Mouse (Mus musculus) adrenal gland (tissue): ENCODE measurements around the gene Ston2.

Experiments
- intact Hi-C: fragments of 180-260 bp; cut with DNase I; formaldehyde crosslinking; loops from one replicate; pipeline ENCODE4 v1.15.1; 2025
- long read RNA-seq, 2 experiments: library from polyadenylated mRNA; unstranded; transcript quantifications; one replicate each; pipeline ENCODE4 v2.0.0; 2020; ENCODE audit warnings: borderline replicate concordance in 1 of 2; ENCODE audit not compliant: insufficient replicate concordance in 1 of 2

Ston2 gene
- long read RNA-seq, experiment 1, partial matches to known transcripts = 0 of 2 reads
- long read RNA-seq, experiment 1, other reads (novel, unspliced or antisense) = 2 of 2 reads
- long read RNA-seq, experiment 2, partial matches to known transcripts = 1 of 2 reads
- long read RNA-seq, experiment 2, other reads (novel, unspliced or antisense) = 1 of 2 reads

DNA sequence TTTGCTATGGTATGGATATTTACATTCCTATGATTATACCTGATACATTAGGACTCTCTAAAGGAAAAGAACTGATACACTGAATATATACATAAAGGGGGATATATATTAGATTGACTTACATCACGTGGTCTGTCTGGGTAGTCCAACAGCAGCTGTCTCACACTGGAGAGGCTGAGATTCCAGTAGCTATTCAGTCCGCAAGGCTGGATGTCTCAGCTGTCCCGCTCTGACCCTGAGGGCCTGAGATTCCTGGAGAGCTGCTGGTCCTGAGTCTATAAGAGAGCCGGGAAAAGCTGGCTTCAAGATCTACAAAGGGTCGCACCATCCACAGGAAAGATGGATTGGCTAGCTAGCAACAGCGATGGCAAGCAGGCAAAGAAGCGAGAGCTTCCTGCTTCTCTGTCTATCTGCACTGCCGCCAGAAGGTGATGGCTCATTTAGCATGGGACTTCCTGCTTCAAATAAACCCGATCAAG lies at the start of gene Ston2:
Gene Ston2 (minus strand): TSS at position 429 of the 479 bp plus-strand sequence.
- intact Hi-C loops = loop anchor here (2.0 kb wide), 1 partner anchor 147 kb away; no protein-coding TSS in a partner anchor

DNA sequence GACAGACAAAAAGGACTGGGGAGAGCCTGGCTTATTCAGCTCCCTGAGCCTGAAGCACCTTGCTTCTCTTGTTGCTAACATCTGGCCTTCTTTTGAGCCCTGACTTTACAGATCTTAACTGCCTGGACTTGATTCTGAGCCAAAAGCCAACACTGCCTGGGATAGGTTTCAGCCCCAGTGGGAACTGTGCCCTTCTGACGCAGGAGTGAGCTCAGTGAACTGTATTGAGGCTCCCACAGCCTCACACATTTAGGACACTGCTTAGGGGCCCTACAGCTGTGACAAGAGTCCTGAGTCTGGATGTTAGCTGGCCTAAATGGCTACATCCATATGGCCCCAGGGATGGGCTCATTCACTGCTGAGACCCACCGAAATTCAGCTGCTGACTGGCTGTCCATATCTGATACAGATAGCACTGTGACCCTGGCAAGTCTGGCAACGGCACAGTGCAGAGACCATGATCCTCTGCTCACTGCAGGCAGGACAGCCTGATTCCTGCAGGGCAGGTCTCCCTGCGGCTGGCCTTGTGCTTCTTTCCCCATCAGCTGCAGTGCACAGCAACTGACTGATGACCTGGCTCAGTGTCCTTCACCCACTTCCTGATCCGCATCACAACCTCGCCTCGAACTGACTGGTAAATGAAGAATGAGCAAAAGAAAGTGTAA lies 49.3 kb upstream of the Ston2 start:
- intact Hi-C loops = no loop called here

GRCm38 (mm10) chr12:91833939-91834333 lies 45.7 kb upstream of the Ston2 start:
- intact Hi-C loops = no loop called here

DNA sequence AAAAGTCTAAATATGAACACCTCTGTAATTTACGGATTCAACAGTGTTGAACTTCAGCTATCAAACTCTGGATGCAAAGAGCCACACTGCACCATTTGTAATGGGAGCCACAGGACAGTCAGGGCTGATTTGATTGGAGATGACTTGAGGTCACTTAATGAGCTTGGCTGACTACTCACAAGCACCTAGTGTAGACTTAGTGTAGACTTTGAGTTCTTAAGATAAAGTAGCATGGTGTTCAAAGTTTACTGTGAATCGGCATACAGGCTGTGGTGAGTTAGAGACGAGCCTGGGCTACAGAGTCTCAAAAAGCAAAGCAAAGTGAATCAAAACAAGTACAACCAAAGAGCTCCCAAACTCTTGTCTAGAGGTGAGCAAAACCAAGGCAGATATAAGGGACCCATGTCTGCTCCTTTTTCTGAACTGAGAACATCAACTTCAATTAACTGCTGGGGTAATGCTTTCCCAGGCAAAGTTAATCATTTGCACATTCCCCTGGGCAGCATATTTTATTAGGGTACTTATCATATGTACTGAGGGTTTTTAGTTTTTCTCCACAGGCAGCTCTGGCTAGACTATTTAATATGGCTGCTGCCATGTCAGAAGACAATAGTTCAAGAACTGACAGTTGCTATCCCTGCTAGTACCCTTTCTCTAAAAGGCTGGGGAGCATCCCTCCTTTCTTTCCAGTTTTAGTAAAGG lies 45.2 kb upstream of the Ston2 start:
- intact Hi-C loops = no loop called here

DNA sequence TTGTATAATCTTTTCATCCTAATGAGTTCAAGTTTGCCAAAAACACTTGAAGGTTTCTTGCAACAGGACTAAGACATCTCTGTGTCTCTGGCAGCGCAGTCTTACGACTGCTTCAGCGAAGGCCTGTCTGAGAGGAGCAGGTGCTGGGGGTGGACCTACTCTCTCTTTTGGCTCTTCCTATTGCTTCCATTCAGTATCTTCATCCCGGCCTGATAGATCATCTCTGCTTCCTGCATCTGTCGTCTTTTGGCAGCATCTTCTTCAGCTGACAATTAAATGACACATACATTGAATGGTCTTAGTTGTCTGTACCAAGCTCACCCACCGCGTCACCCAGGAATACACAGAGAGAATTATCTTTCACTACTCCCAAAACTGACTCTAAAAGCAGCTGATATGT lies 43.2 kb upstream of the Ston2 start:
- intact Hi-C loops = no loop called here

GRCm38 (mm10) chr12:91820461-91820860 lies 32.3 kb upstream of the Ston2 start:
- intact Hi-C loops = no loop called here

DNA sequence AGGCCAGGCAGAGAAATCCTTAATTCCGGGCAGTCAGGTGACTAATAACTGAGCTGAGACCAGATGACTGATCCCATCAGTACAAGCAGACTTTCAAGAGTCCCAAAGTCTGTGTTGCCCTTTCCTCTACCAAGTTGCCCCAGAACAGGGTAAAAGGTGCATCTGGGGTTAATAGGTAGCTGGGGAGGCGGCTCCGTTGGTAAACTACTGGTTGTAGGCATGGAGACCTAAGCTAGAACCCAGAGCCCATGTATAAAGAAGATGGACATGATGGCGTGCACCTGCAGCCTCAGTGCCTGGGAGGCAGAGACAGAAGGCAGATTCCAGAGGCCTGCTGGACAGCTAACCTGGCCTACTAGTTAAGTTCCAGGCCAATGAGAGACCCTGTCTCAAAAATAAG lies 30.5 kb upstream of the Ston2 start:
- intact Hi-C loops = no loop called here

- intact Hi-C loops = no loop called here
These were observed 27.8 kb upstream of the Ston2 start for GRCm38 (mm10) chr12:91815990-91816389.

- intact Hi-C loops = no loop called here
These were observed 27.4 kb upstream of the Ston2 start for GRCm38 (mm10) chr12:91815552-91815951.

DNA sequence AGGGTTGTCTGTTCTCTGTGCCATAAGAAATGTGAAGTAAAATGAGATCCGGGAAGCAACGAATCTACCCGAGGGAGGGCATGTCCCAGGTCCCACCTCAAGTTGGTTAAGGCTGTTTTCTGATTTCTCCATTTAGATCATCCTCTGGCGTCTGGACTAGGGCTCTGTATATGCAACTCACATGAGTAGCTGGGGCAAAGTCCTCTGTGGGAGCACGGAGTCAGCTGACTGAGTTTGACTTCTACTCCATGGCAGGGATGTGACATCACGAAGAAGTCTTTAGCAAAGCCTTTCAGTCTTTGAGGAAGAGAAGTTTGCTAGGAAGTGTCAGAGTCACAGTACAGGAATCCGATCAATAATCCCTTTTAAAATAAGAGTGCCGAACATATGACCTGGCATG lies 20.7 kb upstream of the Ston2 start:
- intact Hi-C loops = no loop called here

DNA sequence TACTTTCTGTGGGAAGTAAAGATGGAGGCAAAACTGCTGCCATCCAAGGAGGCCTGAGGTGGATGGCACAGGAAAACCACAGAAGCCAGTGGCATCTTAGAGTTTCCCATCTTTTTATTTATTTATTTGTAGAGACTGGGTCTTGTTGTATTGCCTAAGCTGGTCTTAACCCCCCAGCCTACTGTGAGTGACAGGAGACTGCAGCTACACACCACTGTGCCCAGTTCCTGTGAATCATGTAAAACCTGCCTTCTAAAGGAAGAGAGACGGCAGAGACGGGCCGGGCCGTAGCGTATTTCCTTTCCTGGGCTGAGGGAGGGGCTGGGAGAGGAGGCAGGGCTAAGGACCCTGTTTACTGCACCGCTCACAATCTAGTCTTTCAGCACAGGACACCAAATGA lies 19.6 kb upstream of the Ston2 start:
- intact Hi-C loops = no loop called here

GRCm38 (mm10) chr12:91807095-91807494 lies 18.9 kb upstream of the Ston2 start:
- intact Hi-C loops = no loop called here

- intact Hi-C loops = no loop called here
These were observed 16.1 kb upstream of the Ston2 start for GRCm38 (mm10) chr12:91804262-91804661.

DNA sequence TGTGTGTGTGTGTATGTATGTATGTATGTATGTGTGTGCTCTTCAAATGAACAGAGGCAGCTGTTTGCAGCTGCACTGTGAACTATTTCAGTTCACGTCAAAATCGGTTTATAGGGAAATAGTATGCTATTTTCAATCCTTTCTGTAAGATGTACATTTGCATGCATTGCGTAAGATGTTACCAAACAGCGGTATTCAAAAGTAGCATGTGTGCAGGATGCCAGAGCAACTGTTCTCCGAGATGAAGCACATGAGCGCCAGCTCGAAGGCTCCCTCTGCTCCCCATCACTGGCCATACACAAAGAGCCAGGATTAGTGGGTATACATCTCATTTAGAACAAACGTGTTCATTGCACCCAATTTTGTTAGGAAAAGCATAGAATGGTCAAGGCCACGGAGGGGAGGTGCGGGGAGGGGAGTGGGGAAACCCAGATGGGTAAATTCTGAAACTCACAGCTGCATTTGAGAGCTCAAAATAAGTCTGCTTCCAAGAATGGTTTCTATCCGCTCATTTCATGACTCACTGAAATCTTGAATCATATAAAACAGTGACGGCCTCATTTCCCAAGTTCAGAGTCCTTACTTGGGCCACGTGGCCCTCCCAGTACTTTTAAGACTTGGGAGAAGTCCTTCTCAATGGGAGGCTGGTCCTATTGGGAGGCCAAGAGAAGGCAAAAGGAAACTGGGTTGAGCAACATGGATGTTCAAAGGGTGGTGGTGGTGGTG lies 15.2 kb upstream of the Ston2 start:
- intact Hi-C loops = no loop called here

GRCm38 (mm10) chr12:91802586-91803206 lies 14.5 kb upstream of the Ston2 start:
- intact Hi-C loops = no loop called here

DNA sequence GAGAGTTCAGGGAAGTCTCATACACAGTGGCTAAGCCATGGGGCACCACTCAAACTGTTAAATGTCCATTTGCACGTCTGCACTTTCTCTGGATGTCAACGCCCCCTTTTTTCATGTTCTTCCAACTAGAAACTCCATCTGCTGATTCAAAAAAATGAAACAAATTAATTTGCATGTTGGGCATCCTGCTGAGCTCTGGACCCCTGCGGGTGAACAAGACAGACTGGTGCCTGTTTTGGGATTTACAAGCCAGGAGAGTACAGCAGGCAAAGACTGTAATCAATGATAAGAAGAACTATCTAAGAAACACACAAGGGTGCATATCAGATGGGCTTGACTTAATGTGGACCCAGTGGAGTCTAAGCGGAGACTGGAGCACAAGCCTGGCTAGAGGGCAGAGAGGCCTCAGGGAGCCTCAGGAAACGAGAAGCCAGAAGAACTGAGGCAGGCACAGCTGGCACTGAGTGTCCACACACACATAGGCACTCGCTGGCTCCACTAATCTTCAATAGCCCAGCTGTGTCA lies 12.7 kb upstream of the Ston2 start:
- intact Hi-C loops = no loop called here

DNA sequence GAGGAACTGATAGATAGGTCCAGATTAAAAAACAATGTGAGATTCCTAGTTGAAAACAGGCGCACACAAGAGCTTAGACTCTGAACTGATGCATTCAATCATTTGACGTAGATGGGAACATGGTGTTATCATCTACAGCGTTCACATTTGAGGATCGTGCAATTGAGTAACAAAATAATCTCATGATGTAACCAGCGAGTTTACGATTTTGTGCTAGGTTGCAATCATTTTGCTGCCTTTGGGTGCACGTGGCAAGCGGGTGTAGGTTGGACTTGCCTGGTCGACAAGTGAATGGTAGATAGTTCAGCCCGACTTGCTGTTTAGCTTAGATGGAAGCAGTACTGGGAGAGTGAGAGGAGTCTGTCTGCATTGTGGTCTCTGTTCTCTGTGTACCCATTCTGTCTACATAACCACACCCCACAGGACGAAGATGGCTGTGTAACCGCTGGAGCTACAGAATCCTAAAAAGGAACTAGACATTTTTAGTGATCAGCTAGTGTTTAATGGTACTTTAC lies 11.7 kb upstream of the Ston2 start:
- intact Hi-C loops = loop anchor here (5.0 kb wide), 1 partner anchor 173 kb away; no protein-coding TSS in a partner anchor

DNA sequence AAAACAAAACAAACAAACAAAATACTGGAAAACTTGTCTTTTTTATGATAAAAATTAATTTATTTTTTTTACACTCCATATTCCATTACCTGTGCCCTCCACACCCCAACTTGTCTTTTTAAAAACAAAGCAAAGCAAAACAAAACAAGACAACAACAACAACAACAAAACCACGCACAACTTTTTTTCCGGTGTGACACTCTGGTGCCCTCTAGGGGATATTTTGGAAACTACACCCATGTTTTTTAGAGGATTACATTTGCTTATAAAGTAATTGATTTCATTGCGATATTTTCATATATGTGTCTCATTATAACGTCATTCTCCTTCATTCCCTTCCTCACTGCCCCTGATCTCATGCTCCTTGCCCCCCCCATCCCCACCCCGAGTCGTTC lies 11.2 kb upstream of the Ston2 start:
- intact Hi-C loops = loop anchor here (5.0 kb wide), 1 partner anchor 172 kb away; no protein-coding TSS in a partner anchor

GRCm38 (mm10) chr12:91798720-91799378 lies 10.7 kb upstream of the Ston2 start:
- intact Hi-C loops = loop anchor here (5.0 kb wide), 1 partner anchor 172 kb away; no protein-coding TSS in a partner anchor

- intact Hi-C loops = loop anchor here (5.0 kb wide), 1 partner anchor 169 kb away; no protein-coding TSS in a partner anchor
These were observed 8.6 kb upstream of the Ston2 start for GRCm38 (mm10) chr12:91796774-91797173.
